Mouse (Mus musculus) myocyte (in vitro differentiated cells): Measurements from ENCODE around the gene Mbd3. TPM values are rescaled to one million over a fixed set of nuclear protein-coding genes. Genes with fewer than 3 reads are reported as not detected.

Source experiments
- H3K27me3 ChIP-seq: one replicate; pipeline ENCODE4 v1.6.1; 2011; ENCODE audit not compliant: control insufficient read depth, insufficient read depth, insufficient read length
- H3K36me3 ChIP-seq: one replicate; pipeline ENCODE4 v1.6.1; 2011; ENCODE audit not compliant: control insufficient read depth, insufficient read depth
- H3K4me2 ChIP-seq: one replicate; pipeline ENCODE4 v1.6.1; 2011; ENCODE audit warnings: low read depth, control low read depth
- H3K4me3 ChIP-seq: one replicate; pipeline ENCODE4 v1.5.1; 2011; ENCODE audit warnings: mild to moderate bottlenecking, control low read depth, moderate library complexity
- H3K79me2 ChIP-seq: one replicate; pipeline ENCODE4 v1.6.1; 2011; ENCODE audit not compliant: control insufficient read depth, insufficient read depth
- H3ac ChIP-seq: one replicate; pipeline ENCODE4 v1.6.1; 2011; ENCODE audit not compliant: control insufficient read depth, insufficient read length
- CEBPB ChIP-seq: IDR thresholded peaks from 2 replicates; pipeline ENCODE4 v1.6.1; 2011; ENCODE audit warnings: mild to moderate bottlenecking, moderate library complexity; ENCODE audit not compliant: poor library complexity, insufficient read depth, severe bottlenecking
- E2F4 ChIP-seq: IDR thresholded peaks from one replicate; pipeline ENCODE4 v1.6.1; 2011; ENCODE audit warnings: mild to moderate bottlenecking, control low read depth, moderate library complexity; ENCODE audit not compliant: insufficient read depth
- MAX ChIP-seq: IDR thresholded peaks from one replicate; pipeline ENCODE4 v1.6.1; 2011; ENCODE audit warnings: low read depth, mild to moderate bottlenecking, control low read depth
- MYOD1 ChIP-seq, 3 experiments: IDR thresholded peaks; one replicate each; pipeline ENCODE4 v1.6.1; 2011; ENCODE audit warnings: control low read depth in 2 of 3, low read depth in 2 of 3, mild to moderate bottlenecking in 2 of 3, moderate library complexity in 1 of 3; ENCODE audit not compliant: insufficient read length in 2 of 3, control insufficient read depth in 1 of 3
- MYOG ChIP-seq, 3 experiments: IDR thresholded peaks; one replicate each; pipeline ENCODE4 v1.6.1; 2011; ENCODE audit warnings: control low read depth in 2 of 3, low read depth in 2 of 3, mild to moderate bottlenecking in 2 of 3; ENCODE audit not compliant: insufficient read length in 2 of 3, control insufficient read depth in 1 of 3, insufficient read depth in 1 of 3
- POLR2A ChIP-seq: IDR thresholded peaks from one replicate; pipeline ENCODE4 v1.6.1; 2011; ENCODE audit warnings: low read depth, mild to moderate bottlenecking, control low read depth, moderate library complexity; ENCODE audit not compliant: insufficient read length
- POLR2AphosphoS2 ChIP-seq: IDR thresholded peaks from one replicate; pipeline ENCODE4 v1.6.1; 2011; ENCODE audit warnings: low read depth, control low read depth; ENCODE audit not compliant: insufficient read length
- REST ChIP-seq: IDR thresholded peaks from one replicate; pipeline ENCODE4 v1.6.1; 2011; ENCODE audit warnings: mild to moderate bottlenecking, control low read depth, moderate library complexity; ENCODE audit not compliant: insufficient read depth, insufficient read length
- SRF ChIP-seq: IDR thresholded peaks from one replicate; pipeline ENCODE4 v1.6.1; 2011; ENCODE audit warnings: low read depth; ENCODE audit not compliant: control insufficient read depth, insufficient read length
- TCF12 ChIP-seq: IDR thresholded peaks from one replicate; pipeline ENCODE4 v1.6.1; 2011; ENCODE audit warnings: mild to moderate bottlenecking, control low read depth; ENCODE audit not compliant: poor library complexity, insufficient read depth, severe bottlenecking
- TCF3 ChIP-seq: IDR thresholded peaks from one replicate; pipeline ENCODE4 v1.6.1; 2011; ENCODE audit warnings: low read depth, control low read depth; ENCODE audit not compliant: insufficient read length
- USF1 ChIP-seq: IDR thresholded peaks from one replicate; pipeline ENCODE4 v1.6.1; 2011; ENCODE audit warnings: low read depth, mild to moderate bottlenecking, control low read depth, moderate library complexity
- polyA plus RNA-seq: library from polyadenylated mRNA; unstranded; fragments of >200 nt; fragmentation: generic; extraction: Trizol; gene quantifications from one replicate; pipeline ENCODE4 v1.2.1, GENCODE M21; 2012; ENCODE audit warnings: missing spikeins

Gene Mbd3
- polyA plus RNA-seq, 1 experiment: 190 TPM

GRCm38 (mm10) chr10:80419419-80419818 lies 20.1 kb upstream of the Mbd3 start:
- Histone ChIP-seq H3K79me2 (peaks cover 2% of the 10 kb centered on the region), H3ac (no peak overlapping the region), H3K4me2 (no peak overlapping the region), H3K27me3 (no peaks in the 10 kb centered on the region), H3K36me3 (peaks cover 23% of the 10 kb centered on the region), H3K4me3 (no peak overlapping the region)
- no peak for TF ChIP-seq REST
- no peak for TF ChIP-seq SRF
- TF ChIP-seq E2F4: no peak
- no peak for TF ChIP-seq CEBPB
- TF ChIP-seq MAX: no peak
- TF ChIP-seq MYOD1 (IDR thresholded peaks at IDR 0.05; ENCODE audit: control insufficient read depth in 1 of 3, insufficient read length in 2 of 3, low read depth in 2 of 3): no peak
- no peak for TF ChIP-seq POLR2AphosphoS2
- TF ChIP-seq POLR2A: no peak
- TF ChIP-seq USF1: no peak
- no peak for TF ChIP-seq MYOG (IDR thresholded peaks at IDR 0.05; ENCODE audit: control insufficient read depth in 1 of 3, insufficient read depth in 1 of 3, insufficient read length in 2 of 3, low read depth in 2 of 3)
- TF ChIP-seq TCF3: no peak
- no peak for TF ChIP-seq TCF12

- TF ChIP-seq MYOG (IDR thresholded peaks at IDR 0.05; ENCODE audit: control insufficient read depth in 1 of 3, insufficient read depth in 1 of 3, insufficient read length in 2 of 3, low read depth in 2 of 3): no peak
- no peak for TF ChIP-seq CEBPB
- no peak for TF ChIP-seq MYOD1 (IDR thresholded peaks at IDR 0.05; ENCODE audit: control insufficient read depth in 1 of 3, insufficient read length in 2 of 3, low read depth in 2 of 3)
- no peak for TF ChIP-seq POLR2AphosphoS2
- no peak for TF ChIP-seq E2F4
- Histone ChIP-seq H3K79me2 (no peaks in the 10 kb centered on the region), H3K27me3 (no peaks in the 10 kb centered on the region), H3K4me3 (no peak overlapping the region), H3ac (no peak overlapping the region), H3K4me2 (no peak overlapping the region), H3K36me3 (peaks cover 21% of the 10 kb centered on the region)
These were observed 19.0 kb upstream of the Mbd3 start for GRCm38 (mm10) chr10:80418311-80418710.

GRCm38 (mm10) chr10:80417841-80418240 lies 18.5 kb upstream of the Mbd3 start:
- H3K4me2 ChIP-seq: no peak overlapping the region
- H3ac ChIP-seq: no peak overlapping the region
- no peak overlapping the region for H3K4me3 ChIP-seq
- TF ChIP-seq E2F4 (no peak), SRF (no peak), CEBPB (no peak), REST (no peak), MYOD1 (IDR thresholded peaks at IDR 0.05; ENCODE audit: control insufficient read depth in 1 of 3, insufficient read length in 2 of 3, low read depth in 2 of 3) (no peak), TCF3 (no peak), POLR2A (no peak), MAX (no peak), POLR2AphosphoS2 (no peak), MYOG (IDR thresholded peaks at IDR 0.05; ENCODE audit: control insufficient read depth in 1 of 3, insufficient read depth in 1 of 3, insufficient read length in 2 of 3, low read depth in 2 of 3) (no peak)
- H3K79me2 ChIP-seq: no peaks in the 10 kb centered on the region
- no peaks in the 10 kb centered on the region for H3K27me3 ChIP-seq
- H3K36me3 ChIP-seq: peaks cover 21% of the 10 kb centered on the region

GRCm38 (mm10) chr10:80417371-80417770 lies 18.0 kb upstream of the Mbd3 start:
- Histone ChIP-seq H3ac (no peak overlapping the region), H3K4me2 (no peak overlapping the region), H3K27me3 (no peaks in the 10 kb centered on the region), H3K79me2 (no peaks in the 10 kb centered on the region), H3K36me3 (peaks cover 21% of the 10 kb centered on the region), H3K4me3 (no peak overlapping the region)
- no peak for TF ChIP-seq TCF12
- no peak for TF ChIP-seq POLR2AphosphoS2
- no peak for TF ChIP-seq MYOD1 (IDR thresholded peaks at IDR 0.05; ENCODE audit: control insufficient read depth in 1 of 3, insufficient read length in 2 of 3, low read depth in 2 of 3)
- no peak for TF ChIP-seq REST
- no peak for TF ChIP-seq USF1
- no peak for TF ChIP-seq CEBPB
- TF ChIP-seq E2F4: no peak
- no peak for TF ChIP-seq POLR2A
- TF ChIP-seq TCF3: no peak
- TF ChIP-seq MYOG (IDR thresholded peaks at IDR 0.05; ENCODE audit: control insufficient read depth in 1 of 3, insufficient read depth in 1 of 3, insufficient read length in 2 of 3, low read depth in 2 of 3): no peak
- no peak for TF ChIP-seq SRF
- TF ChIP-seq MAX: no peak

- no peak overlapping the region for H3ac ChIP-seq
- no peaks in the 10 kb centered on the region for H3K27me3 ChIP-seq
- H3K36me3 ChIP-seq: peaks cover 18% of the 10 kb centered on the region
- TF ChIP-seq E2F4 (no peak), MYOG (IDR thresholded peaks at IDR 0.05; ENCODE audit: control insufficient read depth in 1 of 3, insufficient read depth in 1 of 3, insufficient read length in 2 of 3, low read depth in 2 of 3) (no peak), USF1 (no peak), TCF3 (no peak), SRF (no peak), CEBPB (no peak), MYOD1 (IDR thresholded peaks at IDR 0.05; ENCODE audit: control insufficient read depth in 1 of 3, insufficient read length in 2 of 3, low read depth in 2 of 3) (no peak), MAX (no peak), POLR2AphosphoS2 (no peak), TCF12 (no peak)
- H3K4me3 ChIP-seq: no peak overlapping the region
- H3K4me2 ChIP-seq: no peak overlapping the region
- H3K79me2 ChIP-seq: no peaks in the 10 kb centered on the region
These were observed 16.2 kb upstream of the Mbd3 start for GRCm38 (mm10) chr10:80415566-80415965.
